Mouse (Mus musculus): Measurements from ENCODE around the gene Rab14.

The Rab14 gene

DNA sequence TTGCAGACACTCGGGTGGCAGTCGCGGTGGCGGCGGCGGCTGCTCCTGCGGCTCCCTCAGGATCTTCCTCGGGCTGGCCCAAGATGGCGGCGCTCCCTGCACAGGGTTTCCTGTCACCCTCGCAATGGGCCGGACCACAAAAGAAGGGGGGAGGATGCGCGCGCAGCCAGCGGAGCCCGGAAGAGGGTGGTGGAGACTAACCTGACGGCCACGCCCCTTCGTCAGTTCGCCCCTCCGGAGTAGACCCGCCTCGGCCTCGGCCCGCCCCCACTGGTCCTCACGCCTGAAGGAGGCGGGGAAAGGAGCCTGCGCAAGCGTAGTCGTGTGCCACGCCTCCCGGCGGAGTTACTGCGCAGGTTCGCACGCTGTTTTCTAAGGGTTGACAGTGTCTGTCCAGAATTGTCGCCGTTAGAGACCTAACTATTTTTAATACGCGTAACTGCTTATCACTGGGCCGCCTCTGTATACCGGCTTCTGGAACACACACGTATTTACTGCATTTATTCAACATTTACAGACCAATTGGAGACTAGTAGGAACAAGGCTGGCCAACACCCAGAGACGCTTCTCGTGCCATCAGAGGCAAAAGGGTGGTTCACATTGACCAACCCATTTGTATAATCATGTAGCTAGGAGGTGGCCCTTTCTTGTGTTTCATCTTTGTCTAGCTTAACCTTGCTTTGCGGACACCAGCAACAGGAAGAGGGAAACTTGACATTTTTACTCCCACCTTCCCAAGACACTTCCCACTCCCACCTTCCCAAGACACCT, at the start of gene Rab14:
Rab14 (minus strand) TSS at position 223 of the 771 bp plus-strand sequence.
- DNase-seq (ENCODE audit: low read depth): peak; percentile 96

DNA sequence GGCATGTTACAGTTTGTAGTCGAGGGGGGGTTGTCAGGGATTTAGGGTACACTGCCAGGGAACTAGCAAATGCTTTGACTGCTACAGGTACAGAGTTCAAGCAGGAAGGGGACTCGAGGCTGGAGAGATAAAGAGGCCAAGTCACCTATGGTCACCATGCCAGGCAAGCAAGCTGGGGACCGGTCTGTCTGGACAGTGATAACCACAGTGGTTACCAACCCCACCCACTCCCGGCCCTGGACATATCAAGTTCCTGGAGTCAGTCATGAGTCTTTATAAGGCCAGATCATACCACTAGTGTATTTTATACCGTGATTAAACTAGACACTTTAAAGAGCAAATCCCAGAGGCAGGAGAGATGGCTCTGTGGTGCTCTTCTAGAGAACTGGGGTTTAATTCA, 46.8 kb upstream of the Rab14 start:
- no peak for DNase-seq (ENCODE audit: low read depth)

DNA sequence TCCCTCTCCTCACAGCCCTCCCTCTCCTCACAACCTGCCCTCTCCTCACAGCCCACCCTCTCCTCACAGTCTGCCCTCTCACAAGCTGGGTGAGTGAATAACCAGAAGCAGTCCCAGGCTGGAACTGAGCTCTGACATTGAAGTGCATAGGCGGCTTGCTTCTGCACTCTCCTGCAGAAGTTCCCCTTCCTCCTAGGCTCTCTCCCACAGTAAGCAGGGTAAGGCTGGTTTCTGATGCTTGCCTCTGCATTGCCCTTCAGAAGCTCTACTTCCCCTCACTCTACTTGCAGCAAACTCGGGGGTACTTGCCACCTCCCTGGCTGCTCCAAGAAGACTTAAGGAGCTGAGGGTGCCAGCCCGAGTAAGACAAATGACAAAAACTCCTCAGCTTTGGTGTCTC, 43.3 kb upstream of the Rab14 start:
- no peak for DNase-seq (ENCODE audit: low read depth)

DNA sequence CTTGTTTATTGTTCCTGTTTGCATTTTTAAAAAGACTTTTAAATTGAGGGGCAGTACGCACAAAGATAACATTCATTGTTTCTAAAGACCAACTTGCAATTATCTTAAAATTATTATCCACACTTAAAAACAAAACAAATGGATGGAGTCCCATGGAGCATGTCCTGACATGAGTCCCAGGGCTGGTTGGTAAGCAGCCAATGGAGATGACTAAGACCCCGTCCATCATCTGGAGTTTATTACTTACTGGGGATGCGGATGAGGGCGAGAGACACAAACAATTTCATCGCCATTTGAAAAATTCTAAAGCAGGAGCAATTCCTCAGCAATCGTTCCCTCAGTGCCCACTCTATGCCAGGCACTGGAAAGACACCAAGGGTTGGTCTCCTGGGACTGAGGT, 34.1 kb upstream of the Rab14 start:
- peak; percentile 51 for DNase-seq (ENCODE audit: low read depth)

DNA sequence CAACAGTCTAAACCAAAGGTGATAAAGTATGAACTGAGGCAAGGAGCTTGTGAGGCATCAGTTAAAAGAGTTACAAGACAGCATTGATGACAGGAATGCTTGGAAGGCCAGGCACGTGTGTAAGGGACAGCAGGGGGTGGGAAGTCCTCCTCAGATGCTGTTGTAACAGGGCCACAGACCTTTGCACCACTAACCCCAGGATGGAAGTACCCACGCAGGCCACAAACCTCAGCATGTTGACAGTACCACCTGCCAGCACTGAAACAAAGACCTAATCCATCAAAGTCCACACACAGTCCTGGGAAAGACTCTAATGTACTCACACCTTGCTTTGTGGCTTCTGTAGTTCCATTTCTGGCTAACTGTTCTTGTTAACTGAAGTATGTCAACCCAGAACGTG, 33.0 kb upstream of the Rab14 start:
- peak; percentile 49 for DNase-seq (ENCODE audit: low read depth)

DNA sequence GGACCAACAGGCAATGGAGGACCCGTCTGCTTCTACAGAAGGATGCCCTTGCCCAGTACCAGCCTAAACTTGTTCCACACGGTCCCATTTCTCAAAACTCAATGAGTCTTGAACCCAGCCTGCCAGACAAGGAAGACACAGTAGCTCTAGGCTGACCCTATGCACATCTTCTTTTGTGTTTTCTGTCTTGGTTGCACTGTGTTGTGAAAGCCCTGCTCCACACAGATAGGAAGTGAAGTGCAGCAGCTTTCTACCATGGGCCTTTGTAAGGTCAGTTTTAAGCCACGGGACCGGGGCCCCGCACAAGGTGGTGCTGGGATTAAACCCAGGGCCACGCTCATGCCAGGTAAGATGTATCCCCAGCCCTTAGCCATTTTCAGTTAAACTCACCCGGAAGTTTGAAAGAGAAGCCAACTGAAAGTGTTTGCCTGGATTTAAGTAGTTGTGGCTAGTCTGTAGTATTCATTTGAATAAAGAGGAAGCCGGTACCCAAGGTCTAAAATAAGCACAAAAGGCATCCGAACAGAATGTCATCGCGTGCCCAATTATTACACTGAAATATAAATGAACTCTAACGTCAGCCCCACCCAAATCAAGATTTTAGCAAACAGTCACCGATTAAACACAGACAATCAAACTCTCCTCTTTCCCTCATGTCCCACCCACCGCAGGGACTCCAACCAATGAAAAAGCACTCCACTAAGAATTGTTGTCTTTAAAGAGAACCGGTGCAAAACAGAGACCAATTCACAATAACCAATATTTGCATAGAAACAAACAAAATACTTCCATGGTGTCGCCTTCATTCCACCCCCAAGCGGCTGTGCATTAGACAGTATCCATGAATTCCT, 31.9 kb upstream of the Rab14 start:
- no peak for DNase-seq (ENCODE audit: low read depth)

DNA sequence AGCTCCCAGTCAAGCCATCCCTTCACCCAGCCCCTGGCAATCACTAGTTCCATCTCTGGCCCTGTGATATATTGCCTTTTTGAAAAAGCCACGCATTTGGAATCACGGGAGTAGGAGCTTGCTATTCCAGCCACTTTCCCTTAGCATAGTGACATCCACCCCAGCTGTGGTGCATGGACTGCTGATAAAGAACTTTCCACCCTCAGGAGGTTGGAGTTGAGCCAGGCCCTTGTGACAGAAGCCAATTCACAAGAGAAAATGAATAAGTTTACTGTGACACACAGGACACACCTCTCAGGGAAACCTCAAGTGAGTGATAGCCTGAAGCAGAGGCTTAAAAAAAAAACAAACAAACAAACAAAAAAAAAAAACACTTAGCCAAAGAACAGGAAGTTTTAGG, 31.0 kb upstream of the Rab14 start:
- DNase-seq (ENCODE audit: low read depth): no peak

DNA sequence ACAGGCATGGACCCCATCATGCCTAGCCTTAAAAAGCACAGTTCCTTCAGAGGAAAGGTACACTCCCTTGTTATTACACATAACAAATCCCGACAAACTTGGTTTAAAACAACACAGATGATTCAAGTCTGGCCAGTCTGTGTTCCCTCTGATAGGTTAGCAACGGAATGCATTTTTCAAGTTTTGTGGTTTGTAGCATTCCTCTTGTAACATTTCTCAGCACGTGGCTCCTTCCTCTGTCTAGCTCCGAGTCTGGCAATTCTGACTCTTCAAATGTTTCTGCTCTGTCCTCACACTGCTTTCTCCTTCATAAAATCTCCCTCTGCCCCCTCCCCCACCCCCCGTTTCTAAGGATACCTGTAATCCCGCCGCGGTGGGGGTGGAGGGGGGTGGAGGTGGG, 29.3 kb upstream of the Rab14 start:
- DNase-seq (ENCODE audit: low read depth): peak; percentile 94

DNA sequence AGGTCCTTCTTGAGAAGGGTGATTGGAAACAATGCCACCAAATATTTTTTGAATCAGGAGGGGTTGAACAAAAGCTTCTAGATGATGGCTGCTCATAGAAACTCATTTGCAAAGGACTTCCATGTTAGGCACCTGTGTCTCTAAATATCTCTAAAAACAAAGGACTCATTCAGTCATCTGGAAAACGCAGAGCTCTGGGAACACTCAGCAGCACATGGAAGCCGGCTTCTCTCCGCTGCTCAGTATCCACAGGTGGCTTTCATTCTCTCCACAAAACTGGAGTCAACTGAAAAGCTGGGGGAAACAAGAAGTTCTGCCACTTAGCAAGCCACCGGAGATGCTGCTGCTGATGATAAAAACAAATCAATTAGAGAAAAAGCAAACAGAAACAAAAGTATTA, 27.2 kb upstream of the Rab14 start:
- DNase-seq (ENCODE audit: low read depth): no peak

DNA sequence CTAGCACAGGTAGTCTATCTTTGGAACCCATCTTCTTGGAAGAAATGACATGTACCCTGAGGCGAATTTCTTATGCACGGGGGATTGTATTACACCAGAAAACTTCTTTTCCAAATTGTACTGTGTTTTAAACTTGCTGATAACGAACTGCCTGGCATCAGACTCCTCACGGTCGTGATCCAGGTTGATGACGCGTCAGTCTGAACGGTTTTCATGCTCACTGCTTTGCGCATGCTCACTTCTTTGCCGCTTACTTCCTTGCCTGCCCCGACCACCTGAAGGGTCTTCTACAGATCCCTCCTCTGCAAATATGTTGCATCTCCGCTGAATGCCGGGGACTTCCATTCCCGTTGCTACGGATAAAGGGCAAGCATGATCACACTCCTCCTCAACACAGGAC, 23.4 kb upstream of the Rab14 start:
- no peak for DNase-seq (ENCODE audit: low read depth)

DNA sequence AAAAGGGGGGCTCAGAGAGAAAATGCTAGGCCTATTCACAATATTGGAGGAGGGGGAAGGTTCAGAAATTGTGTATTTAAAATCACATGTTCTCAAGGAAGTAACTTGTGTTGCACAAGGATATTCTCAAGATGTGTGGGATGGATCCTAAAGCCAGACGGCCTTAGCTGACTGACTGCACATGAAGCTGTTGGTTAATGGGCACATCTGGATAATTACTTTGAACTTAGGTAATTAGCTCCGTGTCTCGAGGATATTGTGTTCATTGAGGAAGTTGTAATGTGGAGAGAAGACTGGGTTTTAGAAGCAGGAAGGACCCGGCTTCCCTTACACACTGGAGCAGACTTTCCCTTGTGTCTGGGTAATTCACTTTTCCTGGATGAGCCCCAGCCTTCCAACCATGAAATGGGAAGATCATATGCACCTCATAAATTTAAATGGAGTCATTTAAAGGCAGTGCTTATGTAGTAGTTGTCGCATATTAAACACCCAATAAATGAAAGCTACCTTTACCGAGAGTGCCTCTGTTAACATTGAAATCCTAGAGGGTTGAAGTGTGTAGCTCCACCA, 22.0 kb upstream of the Rab14 start:
- DNase-seq (ENCODE audit: low read depth): no peak

DNA sequence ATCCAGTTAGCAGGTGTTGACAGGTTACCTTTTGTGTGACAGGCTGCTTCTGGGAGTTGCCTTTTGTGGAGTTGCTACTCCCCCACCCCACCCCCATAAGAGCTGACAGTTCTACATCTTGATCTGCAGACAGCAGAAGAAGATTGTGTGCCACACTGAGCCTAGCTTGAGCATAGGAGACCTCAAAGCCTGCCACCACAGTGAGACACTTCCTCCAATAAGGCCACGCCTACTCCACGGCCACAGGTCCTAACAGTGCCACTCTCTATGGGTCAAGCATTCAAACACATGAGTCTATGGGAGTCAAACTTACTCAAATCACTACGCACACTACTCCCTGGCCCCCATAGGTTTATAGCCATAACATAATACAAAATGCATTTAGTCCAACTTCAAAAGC, 17.8 kb upstream of the Rab14 start:
- DNase-seq (ENCODE audit: low read depth): no peak

DNA sequence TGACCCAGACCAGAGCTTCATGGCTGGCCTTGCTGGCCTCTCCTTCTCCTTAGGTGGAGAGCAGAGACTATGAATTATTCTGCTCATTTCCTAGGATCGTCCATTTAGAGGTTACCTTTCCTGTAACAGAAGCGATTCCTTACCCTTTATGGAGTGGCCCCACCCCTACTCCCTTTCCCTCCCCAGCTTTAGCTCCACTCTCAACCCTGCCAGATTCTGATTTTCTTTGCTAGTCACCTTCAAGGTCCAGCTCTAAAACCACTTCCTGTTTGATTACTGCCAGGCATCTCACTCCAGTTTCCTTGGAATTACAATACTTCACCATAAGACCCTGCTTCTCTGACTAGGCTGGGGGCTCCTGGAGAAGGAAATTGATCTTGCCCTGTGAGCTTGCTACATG, 15.8 kb upstream of the Rab14 start:
- no peak for DNase-seq (ENCODE audit: low read depth)

DNA sequence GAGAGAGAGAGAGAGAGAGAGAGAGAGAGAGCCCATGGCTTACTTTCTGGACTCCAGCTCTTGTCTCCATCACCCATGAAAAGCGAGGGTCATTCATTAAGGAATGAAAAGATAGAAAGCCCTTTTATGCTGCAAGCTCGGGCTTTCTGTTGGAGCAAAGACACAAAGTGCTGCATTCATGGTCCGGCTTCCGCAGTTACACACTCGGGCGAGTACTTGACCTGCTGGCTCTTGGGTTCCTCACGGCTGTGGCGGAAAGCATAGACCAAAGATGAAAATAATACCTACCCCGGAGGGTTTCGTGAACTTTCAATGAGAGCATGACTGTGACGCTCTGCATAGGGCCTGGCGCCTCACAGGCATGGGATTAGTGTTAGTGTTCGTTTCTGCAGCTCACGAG, 14.4 kb upstream of the Rab14 start:
- no peak for DNase-seq (ENCODE audit: low read depth)

DNA sequence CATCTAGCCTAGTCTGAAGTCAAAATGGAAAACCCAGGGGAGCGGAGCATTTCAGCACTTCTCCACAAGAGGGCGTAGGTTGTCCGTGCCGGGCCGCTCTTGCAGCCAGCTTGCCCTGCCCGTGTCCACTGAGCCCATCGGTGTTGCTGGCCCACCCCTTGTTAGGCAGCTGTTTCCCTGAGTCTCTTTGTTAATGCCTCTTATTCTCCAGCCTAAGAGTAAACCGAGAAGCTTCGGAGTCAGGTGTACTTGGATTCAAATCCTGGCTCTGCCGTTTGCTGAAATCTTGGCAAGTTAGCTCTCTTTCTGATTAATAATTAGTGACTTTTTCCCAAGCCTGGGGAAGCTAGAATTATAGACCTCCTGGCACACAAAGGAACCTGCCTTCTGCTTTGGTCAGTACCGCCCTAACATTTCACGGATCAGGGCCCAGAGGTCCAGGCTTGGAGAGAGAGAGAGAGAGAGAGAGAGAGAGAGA, 14.0 kb upstream of the Rab14 start:
- DNase-seq (ENCODE audit: low read depth): peak; percentile 74

DNA sequence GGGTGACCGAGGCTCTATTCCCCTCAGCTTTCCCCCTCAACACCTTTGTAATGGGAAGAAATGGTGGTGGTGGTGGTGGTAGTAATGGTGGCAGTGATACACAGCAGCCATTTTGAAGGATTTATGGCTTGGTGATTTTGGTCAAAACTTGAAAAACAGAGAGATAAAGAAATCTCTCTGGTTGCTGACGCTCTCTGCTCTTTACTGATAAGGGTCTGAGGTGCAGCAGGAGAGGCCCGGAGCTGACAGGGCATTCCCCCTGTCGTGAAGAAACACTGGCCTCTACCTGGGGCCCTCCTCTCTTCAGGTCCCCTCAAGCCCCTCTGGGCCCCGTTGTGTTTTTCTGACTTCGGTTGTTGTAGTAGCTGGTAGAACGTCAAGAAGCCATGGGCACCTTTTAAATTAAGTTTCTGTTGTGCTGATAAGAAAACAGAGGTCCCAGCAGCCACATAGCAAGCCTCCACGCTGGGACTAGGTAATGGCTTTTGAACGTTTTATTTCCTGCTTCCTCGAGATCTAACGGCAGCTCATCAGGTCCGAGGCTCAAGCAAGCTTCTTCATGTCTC, 12.5 kb upstream of the Rab14 start:
- DNase-seq (ENCODE audit: low read depth): no peak

DNA sequence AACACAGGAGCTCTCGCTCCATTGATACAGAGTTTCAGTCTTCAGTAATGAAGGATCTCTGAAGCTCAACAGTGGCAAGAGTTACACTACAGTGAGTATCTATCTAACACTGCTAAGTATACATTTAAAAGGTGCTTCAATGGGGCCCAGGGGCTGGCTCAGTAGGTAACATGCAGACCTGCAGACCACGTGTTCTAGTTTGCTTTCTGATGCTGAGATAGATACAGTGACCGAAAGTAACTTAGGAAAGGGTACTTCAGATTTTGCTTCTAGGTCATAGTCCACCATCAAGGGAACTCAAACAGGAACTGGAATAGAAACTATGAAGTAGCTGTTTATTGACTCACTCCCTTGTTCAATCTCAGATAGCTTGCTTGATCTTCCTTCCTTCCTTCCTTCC, 10.8 kb upstream of the Rab14 start:
- DNase-seq (ENCODE audit: low read depth): no peak

DNA sequence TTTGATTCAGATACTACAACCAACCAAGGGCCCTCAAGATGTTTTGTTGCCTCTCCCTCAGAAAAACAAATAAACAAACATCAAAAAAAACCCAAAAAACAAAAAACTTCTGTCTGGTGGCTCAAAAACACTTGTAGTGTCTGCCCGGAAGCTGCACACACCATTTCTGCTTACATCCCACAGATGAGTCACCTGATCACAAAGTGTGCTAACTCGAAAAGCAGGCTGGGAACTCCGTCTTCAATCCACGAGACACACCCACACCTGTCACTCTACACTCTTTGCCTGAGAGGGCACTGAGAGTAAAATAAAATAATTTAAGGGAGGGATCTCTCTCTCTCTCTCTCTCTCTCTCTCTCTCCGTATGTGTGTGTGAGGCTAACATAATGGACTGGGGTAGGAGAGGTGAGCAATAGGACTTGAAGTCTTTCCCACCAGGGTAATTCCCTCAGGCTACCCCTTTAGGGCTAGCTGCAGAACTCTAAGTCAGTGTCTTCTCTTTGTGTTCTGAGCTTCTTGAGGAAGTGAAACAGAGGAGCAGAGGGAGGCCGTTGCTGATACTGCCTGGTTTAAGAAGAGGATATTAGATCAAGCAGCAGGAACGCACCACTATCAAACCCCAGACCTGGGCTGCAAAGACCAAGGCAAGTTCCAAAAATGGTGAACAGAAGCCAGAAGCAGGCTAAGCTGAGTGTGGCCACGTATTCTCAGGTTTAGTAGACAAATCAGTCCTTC, 8.2 kb upstream of the Rab14 start:
- DNase-seq (ENCODE audit: low read depth): no peak

DNA sequence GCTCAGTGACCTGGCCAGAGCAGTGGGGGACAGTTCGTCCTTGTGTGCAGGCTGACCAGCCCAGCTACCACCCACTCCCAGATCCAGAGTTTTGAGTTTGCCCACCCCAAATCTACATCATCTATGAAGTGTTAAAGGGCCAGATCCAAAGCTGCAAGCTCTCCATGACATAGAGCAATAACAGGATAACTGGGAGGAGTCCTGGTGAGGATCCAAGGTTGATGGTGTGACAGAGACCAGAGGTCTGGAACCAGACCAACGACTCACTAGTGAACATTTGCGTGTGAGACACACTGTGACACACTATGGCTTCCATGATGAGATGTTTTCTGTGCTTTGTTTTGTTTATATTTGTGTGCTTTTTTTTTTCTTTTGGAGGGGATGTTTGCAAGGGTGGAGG, 7.1 kb upstream of the Rab14 start:
- no peak for DNase-seq (ENCODE audit: low read depth)

DNA sequence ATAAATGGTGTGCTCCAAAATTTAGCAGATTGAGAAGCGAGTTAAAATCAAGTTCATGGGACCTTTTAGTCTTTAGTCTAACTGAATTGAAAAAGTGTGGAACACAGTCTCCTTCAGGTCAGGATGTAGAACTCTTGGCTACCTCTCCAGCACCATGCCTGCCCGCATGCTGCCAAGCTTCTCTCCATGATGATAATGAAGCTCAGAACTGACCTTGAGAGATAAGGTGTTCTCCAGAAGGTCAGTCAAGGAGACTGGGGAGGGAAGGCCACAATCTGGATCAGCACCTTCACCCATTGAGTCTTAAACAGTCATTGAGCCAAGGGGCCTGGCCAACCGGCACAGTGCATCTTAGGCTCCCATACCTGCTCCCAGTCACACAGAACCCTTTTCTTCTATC, 5.8 kb upstream of the Rab14 start:
- no peak for DNase-seq (ENCODE audit: low read depth)

DNA sequence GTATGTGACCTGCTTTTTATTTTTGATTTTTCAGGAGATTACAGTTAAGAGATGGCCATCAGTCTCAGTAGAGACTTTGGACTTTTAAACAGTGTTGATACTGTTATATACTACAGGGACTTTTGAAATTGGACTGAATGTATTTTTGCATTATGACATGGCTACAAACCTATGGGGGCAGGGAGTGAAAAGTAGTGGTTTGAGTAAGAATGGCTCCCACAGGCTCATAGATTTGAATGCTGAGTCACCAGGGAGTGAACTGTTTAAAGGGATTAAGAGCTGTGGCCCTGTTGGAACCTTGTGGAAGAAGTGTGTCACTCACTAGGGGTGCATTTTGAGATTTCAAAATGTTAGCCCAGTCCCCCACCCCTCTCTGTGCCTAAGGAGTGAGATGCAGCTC, 2.8 kb upstream of the Rab14 start:
- no peak for DNase-seq (ENCODE audit: low read depth)

Data from fibroblast of lung, adult 2 months (primary cell).